Mouse (Mus musculus) megakaryocyte progenitor cell, adult 5-6 weeks (primary cell): ENCODE results near the gene Kank2. TPM values are rescaled to one million over a fixed set of nuclear protein-coding genes. Genes with fewer than 3 reads are reported as not detected.
"Not testable (repeated sequence)": the region's sequence is repeated elsewhere in the genome, so short reads cannot be mapped to it uniquely, and the experiment has no call there.

Experiments used
- ATAC-seq: replicated peaks from 2 replicates; pipeline ENCODE4 v1.8.0; 2016; ENCODE audit warnings: mild to moderate bottlenecking, moderate TSS enrichment, inconsistent platforms; ENCODE audit not compliant: poor library complexity
- total RNA-seq, 2 experiments: library from RNA; stranded (forward) in 1 of 2; stranded (reverse) in 1 of 2; fragments of 157-497, 149-512 nt in 1 of 2; fragments of 200-1000 nt in 1 of 2; gene quantifications; 2 replicates each; pipeline versions ENCODE4 v1.2.3 to v1.2.4; 2015 to 2017

The Kank2 gene
- total RNA-seq, 2 experiments from 2014 or later, result 0.72 to 1.2 TPM

GRCm38 (mm10) chr9:21818561-21818960 lies 20.0 kb upstream of the Kank2 start:
- ATAC-seq, result no peak

GRCm38 (mm10) chr9:21818125-21818524 lies 19.6 kb upstream of the Kank2 start:
- no peak for ATAC-seq

GRCm38 (mm10) chr9:21816716-21817305 lies 18.3 kb upstream of the Kank2 start:
- ATAC-seq, result peak; percentile 60

GRCm38 (mm10) chr9:21811170-21811569 lies 12.6 kb upstream of the Kank2 start:
- peak; percentile 56 for ATAC-seq

GRCm38 (mm10) chr9:21808561-21808960 lies 10.0 kb upstream of the Kank2 start:
- ATAC-seq, result peak; percentile 72

- no peak for ATAC-seq
Measured at GRCm38 (mm10) chr9:21806976-21807375, 8.4 kb upstream of the Kank2 start.

GRCm38 (mm10) chr9:21806363-21806762 lies 7.8 kb upstream of the Kank2 start:
- no peak for ATAC-seq

GRCm38 (mm10) chr9:21803986-21804644 lies 5.6 kb upstream of the Kank2 start:
- ATAC-seq, result peak; percentile 88

GRCm38 (mm10) chr9:21801591-21801990 lies 3.0 kb upstream of the Kank2 start:
- no peak for ATAC-seq

GRCm38 (mm10) chr9:21801121-21801520 lies 2.6 kb upstream of the Kank2 start:
- no peak for ATAC-seq

GRCm38 (mm10) chr9:21799010-21799350 lies 436 bp upstream of the Kank2 start:
- ATAC-seq, result no peak

- ATAC-seq, result peak; percentile 15; the same call in 1 of the 2 replicates
Measured at GRCm38 (mm10) chr9:21797921-21798344, 611 bp downstream of the Kank2 start.

- no peak for ATAC-seq
Measured at GRCm38 (mm10) chr9:21796919-21797318, 1.6 kb downstream of the Kank2 start.

- no peak for ATAC-seq
Measured at GRCm38 (mm10) chr9:21796259-21796658, 2.3 kb downstream of the Kank2 start.

- no peak for ATAC-seq
Measured at GRCm38 (mm10) chr9:21795579-21795978, 3.0 kb downstream of the Kank2 start.

GRCm38 (mm10) chr9:21794925-21795324 lies 3.6 kb downstream of the Kank2 start:
- no peak for ATAC-seq

GRCm38 (mm10) chr9:21794344-21794834 lies 4.2 kb downstream of the Kank2 start:
- no peak for ATAC-seq

GRCm38 (mm10) chr9:21793507-21793906 lies 5.0 kb downstream of the Kank2 start:
- not testable (repeated sequence) for ATAC-seq

GRCm38 (mm10) chr9:21792644-21793043 lies 5.9 kb downstream of the Kank2 start:
- peak; percentile 68 for ATAC-seq

GRCm38 (mm10) chr9:21791861-21792260 lies 6.7 kb downstream of the Kank2 start:
- ATAC-seq, result no peak

GRCm38 (mm10) chr9:21788234-21788633 lies 10.3 kb downstream of the Kank2 start:
- ATAC-seq, result no peak

GRCm38 (mm10) chr9:21787654-21788053 lies 10.9 kb downstream of the Kank2 start:
- no peak for ATAC-seq

GRCm38 (mm10) chr9:21786906-21787305 lies 11.6 kb downstream of the Kank2 start:
- ATAC-seq, result peak; percentile 93
